Mouse (Mus musculus) spleen, adult 18-20 months (tissue): ENCODE measurements around the gene Jun.

Experiments used
- DNase-seq, 2 experiments: peaks; one replicate each; pipeline ENCODE4 v3.0.0; 2022; ENCODE audit warnings: mixed read lengths in 2 of 2

Jun gene

DNA sequence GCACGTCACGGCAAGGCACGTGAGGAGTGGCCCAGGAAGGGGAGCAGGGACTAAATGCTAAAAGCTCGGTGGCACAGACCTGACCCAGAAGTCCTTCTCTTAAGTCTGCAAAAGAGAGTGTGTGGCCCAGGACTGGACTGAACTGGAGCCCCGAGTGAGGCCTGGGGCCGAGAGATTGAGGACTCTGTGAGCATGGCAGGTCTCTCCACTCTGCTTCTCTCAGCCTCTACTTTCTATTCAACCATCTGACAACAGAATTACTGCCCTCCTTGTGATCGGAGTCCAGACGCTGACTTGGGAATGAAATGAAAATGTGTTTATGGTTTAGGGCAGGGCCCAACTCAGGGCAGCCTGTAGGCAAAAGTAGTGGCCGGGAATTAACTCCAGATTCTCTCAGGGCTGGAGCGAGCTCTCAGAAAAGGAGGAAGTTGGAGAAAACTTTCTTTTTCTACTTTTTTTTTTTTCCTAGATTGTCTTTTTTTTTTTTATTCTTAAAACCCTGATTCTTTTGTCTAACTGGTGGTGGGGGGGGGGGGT lies 21.3 kb upstream of the Jun start:
- no peak for DNase-seq

- no peak for DNase-seq
These were observed 18.4 kb upstream of the Jun start for GRCm38 (mm10) chr4:95070407-95070806.

DNA sequence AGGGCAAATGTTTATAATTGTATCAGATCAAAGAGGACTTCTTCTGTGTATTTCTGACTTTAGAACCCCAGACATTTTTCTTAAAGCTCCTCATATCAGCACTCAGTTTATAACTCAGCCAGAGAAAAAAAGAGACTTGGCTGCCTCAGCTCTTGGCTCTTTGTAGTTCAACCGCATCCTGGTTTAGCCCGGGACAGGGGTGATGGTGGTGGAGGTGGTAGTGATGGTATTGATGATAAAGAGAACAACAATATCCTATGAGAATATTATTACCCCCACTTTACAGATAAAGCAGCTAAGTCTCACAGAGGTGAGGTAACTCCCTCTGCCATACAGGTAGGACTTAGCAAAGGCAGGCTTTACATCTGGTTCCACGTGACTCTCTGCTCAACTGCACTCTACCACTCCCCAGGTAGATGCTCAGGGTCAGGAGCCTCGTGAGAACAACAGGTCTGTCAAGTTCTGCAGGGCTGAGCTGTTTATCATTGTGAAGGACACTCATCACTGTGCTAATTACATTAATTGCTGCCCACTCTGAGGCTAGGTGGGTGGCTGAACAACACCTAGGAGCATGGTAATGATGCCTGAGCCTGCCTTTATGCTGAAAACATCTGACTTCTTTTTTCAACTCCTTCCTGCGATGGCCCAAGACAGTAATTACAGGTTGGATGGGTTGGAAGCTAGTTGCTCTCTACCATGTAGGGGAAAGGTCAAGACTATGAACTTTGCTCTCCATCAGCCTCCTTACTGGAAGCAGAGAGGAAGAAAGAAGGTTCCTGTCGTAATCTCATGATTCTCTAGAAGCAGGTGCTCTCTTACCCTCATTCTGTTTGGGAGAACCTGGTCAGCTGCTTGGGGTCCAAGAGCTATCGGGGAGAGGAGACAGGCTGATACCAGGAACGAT lies 16.3 kb upstream of the Jun start:
- DNase-seq = no peak

- DNase-seq = no peak
These were observed 11.7 kb upstream of the Jun start for GRCm38 (mm10) chr4:95063609-95064210.

DNA sequence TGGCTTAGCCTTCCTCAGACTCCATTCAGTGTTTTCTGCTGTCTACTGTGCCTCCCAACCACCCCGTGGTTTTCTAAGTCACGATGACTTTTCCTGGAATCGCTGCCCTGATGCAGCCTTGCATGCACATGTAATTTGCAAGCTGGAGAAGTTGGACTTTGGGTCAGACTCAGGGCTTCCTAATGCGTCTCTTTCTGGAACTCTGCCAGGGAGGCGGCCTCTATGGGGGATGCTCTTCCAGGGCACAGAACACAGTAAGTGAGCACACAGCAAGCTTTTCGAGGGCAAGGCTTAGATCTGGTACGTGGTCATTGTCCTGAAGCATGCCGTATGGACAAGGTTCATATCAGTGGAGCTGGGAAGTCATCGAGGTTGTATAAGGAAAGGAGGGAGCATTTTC lies 10.9 kb upstream of the Jun start:
- DNase-seq = no peak

DNA sequence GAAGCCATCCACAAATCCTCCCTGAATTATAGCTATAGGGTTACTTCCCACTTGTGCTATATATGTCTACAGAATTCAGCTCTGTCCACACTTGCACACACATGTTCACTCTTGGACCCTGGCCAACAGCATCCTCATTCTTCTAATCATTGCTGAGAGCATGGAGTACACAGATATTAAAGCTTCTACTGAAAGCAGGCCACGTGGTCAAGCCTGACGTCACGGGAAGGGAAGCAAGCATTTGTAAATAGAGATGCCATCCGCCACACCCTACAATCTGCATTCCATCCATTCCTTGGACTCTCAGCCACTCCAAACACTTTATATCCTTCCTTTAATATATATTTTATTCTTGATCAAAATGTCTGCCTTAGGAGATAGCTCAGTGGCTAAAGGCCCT lies 5.2 kb upstream of the Jun start:
- no peak for DNase-seq

DNA sequence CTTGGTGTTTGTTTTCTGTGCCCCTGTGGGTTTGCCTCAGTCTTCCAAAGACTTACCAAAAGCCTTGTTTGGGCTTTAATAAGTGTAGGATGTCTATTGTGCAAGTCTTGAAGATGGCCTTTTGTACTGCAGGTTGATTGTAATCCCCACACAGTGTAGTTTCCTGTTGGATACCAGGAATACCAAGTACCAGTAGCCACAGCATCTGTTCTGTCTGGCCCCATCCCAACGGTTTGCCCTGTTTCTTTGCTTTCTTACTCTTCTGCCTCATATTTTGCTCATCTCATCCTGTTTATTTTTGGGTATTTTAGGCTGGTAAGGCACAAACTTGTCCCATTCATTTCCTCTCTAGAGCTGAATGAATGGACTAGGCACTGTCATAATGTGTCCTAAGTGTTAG lies 3.3 kb upstream of the Jun start:
- no peak for DNase-seq

DNA sequence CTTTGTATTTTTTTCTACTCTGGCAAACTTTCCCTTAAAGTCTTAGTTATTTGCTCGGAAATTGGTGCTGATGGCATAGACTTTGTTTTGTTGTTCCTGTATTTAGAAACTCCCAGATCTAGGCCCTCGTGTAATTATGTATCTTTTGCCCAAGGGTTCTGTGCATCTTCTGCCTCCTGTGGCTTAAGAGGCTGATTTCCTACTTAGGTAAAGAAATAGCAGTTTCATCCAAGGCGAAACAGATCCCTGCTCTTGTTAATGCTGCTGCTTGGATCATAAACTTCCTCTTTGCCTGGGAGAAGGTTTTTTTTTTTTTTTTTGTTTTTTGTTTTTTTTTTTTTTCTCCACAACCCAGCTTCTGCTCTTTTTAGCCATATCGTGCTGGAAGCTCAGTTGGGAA lies 2.3 kb upstream of the Jun start:
- DNase-seq = no peak

DNA sequence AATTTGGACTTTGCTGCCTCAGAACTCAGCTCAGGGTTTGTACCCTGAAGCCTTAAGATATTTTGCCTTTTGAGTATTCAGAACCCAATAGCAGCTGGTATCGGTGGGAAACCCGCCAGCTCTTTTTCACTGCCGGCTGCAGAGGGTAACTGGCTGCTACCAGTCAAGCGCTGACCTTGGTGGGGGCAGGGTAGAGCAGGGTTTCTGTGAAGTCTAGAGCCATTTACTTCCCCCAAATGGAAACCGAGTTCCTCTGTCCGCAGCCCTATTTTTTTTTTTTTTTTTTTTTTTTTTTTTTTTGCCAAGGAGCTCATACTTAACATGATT lies 1.7 kb upstream of the Jun start:
- DNase-seq = peak; percentile 41 to 60

GRCm38 (mm10) chr4:95053041-95053790 lies 1.2 kb upstream of the Jun start:
- DNase-seq = peak; percentile 82

DNA sequence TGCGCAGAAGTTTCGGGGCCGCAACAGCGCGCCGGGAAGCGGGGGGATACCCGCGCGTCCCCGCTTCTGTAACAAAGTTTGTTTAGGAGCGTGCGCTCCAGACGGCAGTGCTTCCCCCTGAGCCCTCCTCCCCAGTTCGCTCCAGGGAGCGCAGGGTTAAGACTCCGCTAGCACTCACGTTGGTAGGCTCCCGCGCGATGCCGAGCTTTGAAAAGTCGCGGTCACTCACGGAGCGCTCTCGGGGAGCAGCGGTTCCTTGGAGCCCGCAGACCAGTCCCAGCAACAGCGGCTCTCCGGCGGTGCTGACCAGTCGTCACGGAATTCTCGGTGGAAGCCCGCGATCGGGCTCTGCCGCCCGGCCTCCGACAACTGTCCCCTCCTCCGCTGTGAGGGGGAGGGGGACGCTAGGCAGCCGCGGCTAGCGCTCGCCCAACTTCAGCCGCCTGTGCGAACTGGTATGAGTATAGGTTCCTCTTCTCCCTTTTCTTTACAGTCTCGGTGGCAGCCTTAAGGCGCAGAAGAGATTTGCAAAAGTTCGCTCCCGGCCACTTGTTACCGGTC lies 631 bp downstream of the Jun start:
- peak; percentile 46 to 55 for DNase-seq

GRCm38 (mm10) chr4:95050518-95051278 lies 1.3 kb downstream of the Jun start:
- peak; percentile 71 to 81 for DNase-seq

DNA sequence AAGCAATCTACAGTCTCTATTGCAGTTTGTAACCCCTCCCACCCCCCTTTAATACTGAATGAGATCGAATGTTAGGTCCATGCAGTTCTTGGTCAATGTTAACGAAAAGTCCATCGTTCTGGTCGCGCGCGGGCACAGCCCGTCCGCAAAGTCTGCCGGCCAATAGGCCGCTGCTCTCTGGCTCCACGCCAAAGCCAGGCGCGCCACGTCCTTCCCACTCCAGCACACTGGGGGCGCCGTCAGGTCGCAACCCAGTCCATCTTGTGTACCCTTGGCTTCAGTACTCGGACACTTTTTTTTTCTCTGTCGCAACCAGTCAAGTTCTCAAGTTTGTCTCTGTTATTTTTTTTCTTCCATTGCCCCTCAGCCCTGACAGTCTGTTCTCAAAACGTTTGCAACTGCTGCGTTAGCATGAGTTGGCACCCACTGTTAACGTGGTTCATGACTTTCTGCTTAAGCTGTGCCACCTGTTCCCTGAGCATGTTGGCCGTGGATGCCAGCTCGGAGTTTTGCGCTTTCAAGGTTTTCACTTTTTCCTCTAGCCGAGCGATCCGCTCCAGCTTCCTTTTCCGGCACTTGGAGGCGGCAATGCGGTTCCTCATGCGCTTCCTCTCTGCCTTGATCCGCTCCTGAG lies 2.0 kb downstream of the Jun start:
- peak; percentile 40 to 64 for DNase-seq

DNA sequence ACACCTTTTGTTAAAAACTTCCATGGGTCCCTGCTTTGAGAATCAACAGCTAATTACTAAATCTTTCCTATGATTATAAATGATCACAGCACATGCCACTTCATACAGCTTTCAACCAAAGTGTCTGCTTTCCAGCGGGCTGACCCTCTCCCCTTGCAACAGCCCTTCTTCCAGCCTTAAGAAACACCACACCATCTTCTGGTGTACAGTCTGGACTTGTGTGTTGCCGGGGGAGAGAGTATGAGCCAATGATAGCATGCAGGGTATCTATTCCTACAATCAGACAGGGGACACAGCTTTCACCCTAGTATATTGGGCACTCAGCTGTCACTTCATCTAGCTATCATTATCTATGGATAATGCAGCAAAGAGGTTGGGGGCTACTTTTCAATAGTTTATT lies 2.9 kb downstream of the Jun start:
- no peak for DNase-seq

GRCm38 (mm10) chr4:95048731-95049100 lies 3.3 kb downstream of the Jun start:
- DNase-seq = no peak

- no peak for DNase-seq
These were observed 3.8 kb downstream of the Jun start for GRCm38 (mm10) chr4:95048021-95048730.

- DNase-seq = no peak
These were observed 6.9 kb downstream of the Jun start for GRCm38 (mm10) chr4:95045133-95045532.

GRCm38 (mm10) chr4:95044721-95045120 lies 7.3 kb downstream of the Jun start:
- no peak for DNase-seq

GRCm38 (mm10) chr4:95038024-95038423 lies 14.0 kb downstream of the Jun start:
- no peak for DNase-seq

- no peak for DNase-seq
These were observed 20.9 kb downstream of the Jun start for GRCm38 (mm10) chr4:95031158-95031557.

DNA sequence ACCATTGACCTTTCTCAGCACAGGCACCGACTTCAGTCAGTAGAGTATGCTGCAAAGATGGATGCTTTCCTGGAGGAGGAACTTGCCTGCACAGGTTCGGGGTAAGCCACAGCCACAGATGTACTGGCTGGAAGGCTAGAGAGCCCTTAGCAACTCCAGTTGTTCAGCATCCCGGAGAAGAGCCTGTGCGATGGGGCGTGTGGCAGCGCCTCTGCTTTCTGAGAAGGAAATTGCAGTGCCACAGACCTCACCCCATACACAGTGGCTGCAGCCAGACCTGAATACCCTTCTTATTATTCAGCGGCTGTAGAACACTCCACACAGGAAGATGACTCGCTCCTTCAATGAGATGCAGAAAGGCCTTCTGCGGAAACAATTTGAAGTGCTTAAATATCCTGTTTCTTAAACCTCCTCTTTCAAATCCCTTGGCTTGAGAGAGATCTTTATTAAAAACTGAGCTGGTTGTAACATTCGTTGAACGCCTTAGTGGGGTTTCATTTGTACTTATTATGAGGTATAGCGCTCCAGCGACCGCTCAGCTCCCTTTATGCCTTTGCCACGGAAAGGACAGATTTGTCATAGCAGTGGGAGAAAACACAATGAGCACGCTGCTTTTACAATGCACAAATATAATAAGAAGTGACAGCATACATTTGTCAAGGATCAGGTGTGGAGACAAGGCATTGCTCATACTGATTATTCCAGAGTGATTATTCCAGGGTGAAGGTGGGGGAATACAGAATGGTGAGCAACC lies 26.0 kb downstream of the Jun start:
- no peak for DNase-seq
